Mouse (Mus musculus) adipocyte (in vitro differentiated cells): ENCODE results near the gene Pdia2.
A peak's percentile ranks its signal among the peaks of the same experiment; 100 is the strongest.
"Not testable (repeated sequence)": the region's sequence is repeated elsewhere in the genome, so short reads cannot be mapped to it uniquely, and the experiment has no call there.

Source experiments
- DNase-seq: peaks from one replicate; pipeline ENCODE4 v3.0.0-alpha.2; 2016; ENCODE audit warnings: low spot score

The Pdia2 gene

DNA sequence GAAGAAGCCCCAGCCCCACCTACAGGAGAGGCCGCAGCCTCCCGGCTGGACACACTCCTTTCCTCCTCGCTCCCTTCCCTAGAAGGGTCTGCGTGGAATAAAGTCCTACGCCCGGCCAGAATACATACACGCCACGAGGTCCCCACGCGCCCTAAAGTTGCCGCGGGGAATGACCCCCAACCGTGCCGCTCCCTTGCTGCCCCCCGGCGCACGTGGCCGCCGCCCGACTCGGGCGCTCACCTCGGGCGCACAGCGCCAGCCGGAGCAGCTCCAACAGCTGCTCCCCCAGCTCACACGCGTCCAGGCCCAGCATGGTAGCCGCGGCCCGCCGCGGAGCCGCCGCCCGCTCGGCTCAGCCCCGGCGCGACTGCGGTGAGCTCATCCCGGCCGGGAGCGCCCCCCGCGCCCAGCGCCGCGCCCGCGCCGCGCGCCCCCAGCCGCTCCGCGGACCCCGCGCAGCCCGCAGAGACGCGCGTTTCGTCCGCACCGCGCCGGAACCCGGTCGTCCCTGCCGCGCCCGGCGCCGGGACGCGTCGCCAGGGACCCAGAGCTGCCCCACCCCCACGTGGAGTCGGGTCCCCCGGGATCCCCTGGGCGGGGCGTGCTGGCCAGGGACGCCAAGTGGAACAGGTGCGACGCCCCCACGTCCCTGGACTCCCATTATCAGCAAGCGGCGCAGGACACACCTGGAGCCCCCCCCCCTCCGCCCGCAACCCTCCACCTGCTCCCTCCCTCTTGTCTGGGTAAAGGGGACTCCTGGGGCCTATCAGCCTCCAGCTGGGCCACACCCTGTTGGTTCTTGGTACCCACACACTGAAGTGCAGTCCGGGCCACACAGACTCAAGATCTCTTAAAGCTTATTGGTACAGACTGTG lies 2.2 kb upstream of the Pdia2 start:
- DNase-seq: no peak

DNA sequence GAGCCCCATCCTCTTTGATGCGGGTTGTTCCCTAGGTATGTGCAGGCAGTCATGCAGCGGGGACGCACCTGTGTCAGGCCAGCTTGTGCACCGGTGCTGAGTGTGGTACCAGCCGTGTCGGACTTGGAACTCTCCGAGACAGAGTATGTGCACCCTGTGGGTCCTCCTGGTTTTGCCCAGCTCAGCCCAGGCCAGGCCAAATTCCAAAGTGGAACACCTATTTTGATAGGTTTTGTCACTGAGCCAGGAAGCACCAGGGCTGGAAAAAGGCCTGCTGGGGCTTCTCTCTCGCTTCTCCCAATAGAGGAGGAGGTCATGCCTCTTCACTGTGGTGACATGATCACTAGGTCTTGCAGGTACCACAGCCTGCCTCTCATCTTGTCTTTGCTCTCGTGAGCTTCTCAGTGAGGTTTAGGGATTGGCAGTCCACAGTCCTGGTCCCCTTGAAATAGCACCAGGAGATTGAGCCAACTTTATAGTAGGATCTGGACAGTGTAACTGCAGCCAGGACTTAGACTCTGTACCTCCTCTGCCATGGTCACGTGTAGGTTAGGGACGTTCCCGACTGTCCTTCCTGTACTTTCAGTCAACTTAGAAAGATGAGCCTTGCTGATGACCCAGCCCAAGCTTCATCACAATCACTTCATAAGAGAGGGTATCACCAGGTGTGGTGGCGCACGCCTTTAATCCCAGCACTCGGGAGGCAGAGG lies 6.3 kb downstream of the Pdia2 start:
- no peak for DNase-seq

DNA sequence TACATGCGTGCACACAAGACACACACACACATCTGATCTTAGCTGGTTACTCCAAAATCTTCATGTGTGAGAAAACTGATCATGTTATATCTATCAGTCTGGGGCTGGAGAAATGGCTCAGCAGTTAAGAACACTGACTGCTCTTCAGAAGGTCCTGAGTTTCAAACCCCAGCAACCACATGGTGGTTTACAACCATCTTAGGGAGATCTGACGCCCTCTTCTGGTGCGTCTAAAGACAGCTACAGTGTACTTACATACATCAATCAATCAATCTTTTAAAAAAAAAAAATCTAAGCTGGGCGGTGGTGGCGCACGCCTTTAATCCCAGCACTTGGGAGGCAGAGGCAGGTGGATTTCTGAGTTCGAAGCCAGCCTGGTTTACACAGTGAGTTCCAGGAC lies 7.4 kb downstream of the Pdia2 start:
- DNase-seq: not testable (repeated sequence)

DNA sequence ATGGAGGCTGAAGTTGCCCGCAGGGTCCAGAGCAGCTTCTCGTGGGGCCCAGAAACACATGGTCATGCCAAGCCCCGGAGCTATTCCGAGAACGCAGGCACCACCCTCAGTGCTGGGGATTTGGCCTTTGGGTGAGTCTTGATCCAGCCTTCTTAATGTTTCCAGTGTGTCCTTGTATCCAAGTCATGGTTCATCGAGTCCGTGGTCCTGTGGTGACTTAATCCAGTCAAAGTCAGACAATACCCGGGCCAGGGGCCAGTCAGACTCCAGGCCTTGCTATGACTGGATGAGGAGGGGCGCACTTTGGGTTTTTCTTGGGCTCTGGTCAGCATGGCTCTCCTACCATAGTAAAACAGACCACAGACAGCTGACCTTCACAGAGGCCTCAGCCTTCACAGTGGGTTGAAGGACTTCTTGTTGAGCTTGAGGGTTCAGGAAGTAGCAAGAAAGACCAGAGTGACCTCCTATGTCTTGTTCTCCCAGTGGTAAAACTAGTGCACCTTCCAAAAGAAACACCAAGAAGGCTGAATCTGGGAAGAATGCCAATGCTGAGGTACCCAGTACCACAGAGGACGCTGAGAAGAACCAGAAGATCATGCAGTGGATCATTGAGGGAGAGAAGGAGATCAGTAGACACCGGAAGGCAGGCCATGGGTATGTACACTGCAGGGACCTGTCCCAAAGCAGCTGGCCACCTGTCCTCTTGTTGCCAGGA lies 10.6 kb downstream of the Pdia2 start:
- DNase-seq: peak; percentile 20

DNA sequence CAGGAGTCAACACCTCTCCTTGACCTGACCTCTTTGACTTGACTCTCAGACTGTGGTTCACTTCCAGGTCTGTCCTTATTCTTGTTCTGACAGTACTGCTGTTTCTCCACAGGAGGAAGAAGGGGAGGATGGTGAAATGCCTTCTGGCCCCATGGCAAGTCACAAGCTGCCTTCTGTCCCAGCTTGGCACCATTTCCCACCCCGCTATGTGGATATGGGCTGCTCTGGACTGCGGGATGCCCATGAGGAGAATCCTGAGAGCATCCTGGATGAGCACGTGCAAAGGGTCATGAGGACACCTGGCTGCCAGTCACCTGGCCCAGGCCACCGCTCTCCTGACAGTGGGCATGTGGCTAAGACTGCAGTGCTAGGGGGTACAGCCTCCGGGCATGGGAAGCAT lies 11.3 kb downstream of the Pdia2 start:
- no peak for DNase-seq

DNA sequence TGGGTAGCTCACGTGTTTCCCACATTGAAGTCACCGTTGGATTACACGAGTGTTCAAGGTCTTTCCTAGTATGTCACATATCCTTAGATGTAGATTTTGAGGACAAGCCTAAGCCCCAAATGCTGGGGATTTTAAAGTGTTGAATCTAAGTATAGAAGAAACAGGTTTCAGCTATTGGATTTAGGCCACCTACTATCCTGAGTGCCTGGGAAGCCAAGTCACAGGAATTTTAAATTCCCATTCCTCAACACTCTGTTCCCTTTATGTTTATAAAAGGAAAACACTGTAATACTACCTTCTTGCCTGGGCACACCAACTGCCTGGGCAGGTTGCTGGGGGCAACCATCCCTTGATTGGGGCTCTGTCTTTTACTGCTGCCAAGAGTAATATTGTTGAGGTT lies 17.7 kb downstream of the Pdia2 start:
- DNase-seq: no peak

DNA sequence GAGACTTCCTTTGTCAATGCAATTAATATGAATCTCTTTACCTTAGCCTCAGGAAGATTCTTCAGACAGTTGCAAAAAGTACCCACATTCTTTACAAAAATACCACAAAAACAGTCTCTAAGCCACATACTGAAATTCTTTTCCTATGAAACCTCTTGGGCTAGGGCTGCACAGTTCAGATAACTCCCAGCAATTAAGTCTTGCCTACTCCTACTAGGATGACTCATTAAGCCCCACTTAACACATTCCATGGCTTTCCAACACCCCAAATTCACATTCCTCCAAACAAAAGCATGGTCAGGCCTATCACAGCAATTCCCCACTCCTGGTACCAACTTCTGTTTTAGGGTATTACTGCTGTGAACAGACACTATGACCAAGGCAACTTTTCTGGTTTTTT lies 20.3 kb downstream of the Pdia2 start:
- DNase-seq: no peak

DNA sequence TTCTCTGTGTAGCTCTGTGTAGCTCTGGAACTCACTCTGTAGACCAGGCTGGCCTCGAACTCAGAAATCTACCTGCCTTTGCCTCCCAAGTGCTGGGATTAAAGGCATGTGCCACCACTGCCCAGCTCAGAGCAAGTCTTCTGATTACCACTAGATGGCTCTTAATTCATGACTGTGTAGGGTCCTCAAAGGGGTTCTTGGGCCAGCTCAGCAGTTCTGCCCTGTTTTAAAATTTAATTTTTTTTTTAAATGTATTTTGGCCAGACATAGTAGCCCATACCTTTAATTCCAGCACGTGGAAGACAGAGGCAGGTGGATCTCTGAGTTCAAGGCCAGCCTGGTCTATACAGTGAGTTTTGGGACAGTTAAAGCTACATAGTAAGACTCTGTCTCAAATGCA lies 23.6 kb downstream of the Pdia2 start:
- DNase-seq: not testable (repeated sequence)

DNA sequence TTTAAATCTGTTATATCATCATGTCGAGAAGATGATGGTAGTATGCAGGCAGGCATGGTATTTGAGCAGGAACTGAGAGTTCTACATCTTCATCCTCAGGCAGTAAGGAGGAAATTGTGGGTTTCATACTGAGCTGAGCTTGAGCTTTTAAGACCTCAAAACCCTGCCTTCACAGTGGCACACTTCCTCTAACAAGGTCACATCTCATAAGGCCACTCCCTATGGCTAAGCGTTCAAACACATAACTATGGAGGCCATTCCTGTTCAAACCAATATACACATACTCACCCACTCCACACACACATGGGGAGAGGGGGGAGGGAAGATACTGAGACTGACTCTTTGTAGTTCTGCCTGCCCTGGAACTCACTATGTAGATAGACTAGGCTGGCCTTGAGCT lies 30.8 kb downstream of the Pdia2 start:
- DNase-seq: no peak

DNA sequence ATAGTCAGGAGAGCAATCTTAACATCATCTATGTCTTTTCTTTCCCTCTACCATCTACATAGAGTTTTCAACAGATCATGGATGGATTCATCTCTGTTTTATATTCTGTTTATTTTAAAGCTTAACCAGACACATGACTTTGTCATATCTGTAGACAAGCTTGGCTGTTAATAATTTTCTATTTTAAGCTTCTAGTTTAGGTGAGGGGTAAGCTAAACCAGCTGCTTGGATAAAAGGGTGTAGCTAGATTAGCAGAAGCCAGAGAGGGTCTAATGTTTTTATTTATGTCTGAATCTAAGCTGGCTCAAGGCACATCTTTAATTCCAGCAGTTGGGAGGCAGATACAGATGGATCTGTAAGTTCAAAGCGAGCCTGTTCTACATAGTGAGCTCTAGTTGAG lies 36.2 kb downstream of the Pdia2 start:
- no peak for DNase-seq

DNA sequence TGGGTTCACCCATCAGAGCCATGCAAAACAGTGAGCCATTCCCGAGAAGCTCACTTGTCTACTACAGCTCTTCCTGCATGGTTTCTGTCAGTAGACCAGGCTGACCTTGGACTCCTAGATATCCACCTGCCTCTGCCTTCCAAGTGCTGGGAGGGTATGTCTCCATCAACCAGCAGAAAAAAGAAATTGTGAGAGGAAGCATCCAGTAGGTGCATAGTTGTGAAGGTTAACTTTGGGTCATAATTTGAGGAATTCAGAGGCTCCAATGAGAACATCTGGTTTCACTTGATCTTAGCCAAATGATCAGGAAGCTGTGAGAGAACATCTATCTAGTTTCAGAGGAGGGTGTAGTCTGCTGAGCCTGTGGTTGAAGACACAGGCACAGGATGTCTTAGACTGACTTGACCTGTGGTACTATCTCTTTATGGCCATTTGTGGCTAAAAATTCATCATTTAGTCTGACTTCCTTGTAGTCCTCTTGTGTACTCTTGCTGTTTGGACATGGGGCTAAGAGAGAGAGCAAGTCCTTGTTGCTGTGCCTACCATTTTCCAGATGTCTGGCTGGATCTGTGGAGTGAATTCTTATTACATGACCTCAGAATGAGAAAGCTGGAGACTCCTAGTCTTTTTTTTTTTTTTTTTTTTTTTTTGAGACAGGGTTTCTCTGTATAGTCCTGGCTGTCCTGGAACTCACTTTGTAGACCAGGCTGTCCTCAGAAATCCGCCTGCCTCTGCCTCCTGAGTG lies 46.8 kb downstream of the Pdia2 start:
- DNase-seq: no peak

DNA sequence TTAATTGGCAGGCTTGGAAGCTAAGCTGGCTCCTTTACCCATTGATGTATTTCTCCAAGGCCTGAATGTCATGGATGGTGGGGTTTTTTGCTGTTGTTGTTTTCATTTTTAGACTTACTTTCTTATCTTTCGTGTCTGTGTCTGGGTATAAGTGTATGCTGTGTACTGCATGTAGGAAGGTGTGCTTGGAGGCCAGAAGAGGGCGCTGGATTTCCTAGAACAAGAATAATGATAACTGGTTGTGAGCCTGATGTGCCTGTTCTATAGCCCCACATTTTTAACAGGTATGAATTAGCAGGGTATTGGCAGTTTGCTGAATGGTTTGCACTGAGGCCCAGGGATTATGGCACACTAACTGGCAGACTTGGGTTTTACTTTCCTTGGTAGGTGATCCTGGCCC lies 49.8 kb downstream of the Pdia2 start:
- DNase-seq: no peak
